Mouse (Mus musculus) kidney, adult 18-20 months (tissue): ENCODE results near the gene Dcun1d2.
A peak's percentile ranks its signal among the peaks of the same experiment; 100 is the strongest.

Source experiments
- DNase-seq: peaks from one replicate; pipeline ENCODE4 v3.0.0; 2021

Dcun1d2 gene

DNA sequence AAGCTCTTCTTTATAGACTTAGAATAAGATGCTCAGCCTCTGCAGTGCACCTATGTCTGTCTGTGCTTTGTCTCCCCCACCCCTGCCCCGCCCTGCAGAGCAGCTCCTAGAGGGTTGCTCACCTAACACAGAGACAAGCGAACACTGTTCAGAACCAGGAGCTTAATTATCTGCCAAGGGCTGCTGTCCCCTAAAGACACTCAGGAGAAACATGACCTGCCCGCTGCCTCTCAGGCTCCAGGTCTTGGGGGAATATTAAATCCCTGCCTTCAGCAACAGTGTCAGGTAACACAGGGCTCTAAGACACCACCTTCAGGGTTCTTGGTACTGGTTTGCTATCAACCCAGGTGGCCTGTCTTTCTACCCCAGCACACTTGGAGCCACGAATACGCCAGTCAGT is 34.5 kb downstream of the Dcun1d2 start:
- DNase-seq = no peak

GRCm38 (mm10) chr8:13252837-13253236 is 35.1 kb downstream of the Dcun1d2 start:
- DNase-seq = no peak

DNA sequence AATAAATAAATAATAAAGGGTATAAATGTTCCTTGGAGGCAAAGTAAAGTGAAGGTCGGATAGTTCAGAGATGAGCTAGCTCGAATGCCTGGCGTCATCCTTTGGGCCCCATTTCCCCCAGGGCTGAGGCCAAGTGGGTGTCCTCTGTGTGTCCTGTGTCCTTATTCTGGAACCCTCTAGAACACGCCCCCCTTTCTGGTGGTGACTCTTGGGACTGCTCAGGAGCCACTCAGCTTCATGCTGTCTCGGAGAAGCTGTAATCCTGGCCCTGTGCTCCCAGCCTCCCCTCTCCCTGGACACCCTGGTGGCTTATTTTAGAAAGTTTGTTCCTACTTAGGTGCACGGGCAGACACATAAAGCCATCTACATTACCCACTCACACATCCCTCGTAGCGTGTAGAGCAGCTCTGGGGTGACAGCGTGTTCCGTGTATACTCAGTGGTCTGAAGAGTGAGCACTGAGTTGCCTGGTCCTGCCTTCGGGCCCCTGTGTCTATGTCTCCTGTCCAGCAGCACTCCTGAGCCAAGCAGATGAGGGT is 43.5 kb downstream of the Dcun1d2 start:
- DNase-seq = no peak

GRCm38 (mm10) chr8:13242985-13243870 is 44.7 kb downstream of the Dcun1d2 start:
- DNase-seq = no peak

- DNase-seq = peak; percentile 39
These were observed 47.2 kb downstream of the Dcun1d2 start for GRCm38 (mm10) chr8:13240691-13241090.

DNA sequence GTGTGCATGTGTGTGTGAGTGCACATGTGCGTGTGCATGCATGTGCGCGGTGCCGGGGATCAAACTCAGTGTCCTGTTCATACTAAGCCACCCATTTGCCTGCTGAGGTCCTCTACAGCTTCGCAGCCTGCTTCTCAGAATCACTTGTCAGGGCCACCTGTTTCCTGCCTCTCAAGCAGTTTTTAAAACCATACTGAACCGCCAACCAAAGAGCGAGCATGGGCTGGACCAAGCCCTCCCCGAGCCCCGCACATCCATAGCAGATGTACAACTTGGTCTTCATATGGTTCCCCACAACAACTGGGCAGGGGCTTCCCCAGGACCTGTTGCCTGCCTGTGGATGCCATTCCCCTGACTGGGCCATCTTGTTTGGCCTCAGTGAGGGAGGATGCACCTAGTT is 47.9 kb downstream of the Dcun1d2 start:
- DNase-seq = no peak

- DNase-seq = no peak
These were observed 53.1 kb downstream of the Dcun1d2 start for GRCm38 (mm10) chr8:13234803-13235202.

DNA sequence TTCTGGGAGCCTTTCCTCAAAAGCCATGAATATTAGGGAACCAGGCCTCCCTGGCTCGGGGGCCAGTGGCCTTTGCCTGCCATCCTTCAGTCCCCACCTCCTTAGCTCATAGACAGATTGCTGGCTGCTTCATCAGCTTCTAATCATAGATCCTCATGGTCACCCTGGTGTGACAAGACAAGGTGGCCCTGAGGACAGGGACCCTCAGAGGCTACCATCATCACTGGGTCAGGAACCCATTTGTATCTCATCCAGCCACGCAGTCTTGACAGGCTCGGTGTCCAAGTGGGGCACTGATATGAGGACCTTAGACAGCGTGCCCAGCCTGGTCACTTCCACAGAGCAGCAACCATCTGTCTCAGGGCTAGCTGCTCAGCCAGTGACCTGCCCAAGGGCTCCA is 57.5 kb downstream of the Dcun1d2 start:
- no peak for DNase-seq

DNA sequence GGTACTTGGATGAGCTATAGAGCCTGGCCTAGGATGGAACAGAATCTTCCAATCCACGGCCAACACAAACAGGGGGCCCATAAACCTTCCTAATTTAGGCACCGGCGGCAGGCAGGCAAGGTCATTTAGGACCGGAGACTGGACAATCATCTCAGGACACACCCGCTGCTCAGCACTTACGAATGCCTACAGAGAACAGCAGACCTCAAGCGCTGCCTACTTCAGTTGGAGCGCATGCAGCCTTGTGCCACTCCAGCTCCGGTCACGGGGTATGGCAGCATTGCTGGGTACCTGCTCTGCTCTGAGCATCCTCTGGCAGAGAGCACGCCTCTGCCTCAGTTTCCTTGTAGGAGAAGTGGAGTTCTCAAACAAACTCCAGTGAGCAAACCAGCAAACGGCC is 58.1 kb downstream of the Dcun1d2 start:
- no peak for DNase-seq

GRCm38 (mm10) chr8:13228923-13229610 is 58.9 kb downstream of the Dcun1d2 start:
- DNase-seq = no peak

DNA sequence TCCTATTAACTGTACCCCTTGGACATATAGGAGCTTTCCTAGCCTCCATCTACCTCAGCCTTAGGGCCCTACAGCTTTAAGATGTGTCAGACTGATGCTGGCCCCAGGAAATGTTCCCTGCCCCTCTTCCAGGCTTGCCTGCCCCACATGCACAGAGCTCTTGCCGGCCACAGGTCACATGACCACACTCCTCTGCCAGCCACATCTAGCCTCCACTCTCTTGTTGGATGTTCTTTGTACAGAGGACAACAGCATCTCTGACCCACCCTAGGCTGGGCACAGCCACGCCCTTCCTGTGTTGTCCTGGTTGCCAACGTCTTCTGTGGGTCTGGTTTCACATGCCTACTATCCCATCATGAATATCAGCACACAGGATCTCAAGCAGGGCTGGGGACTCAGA is 60.7 kb downstream of the Dcun1d2 start:
- no peak for DNase-seq

DNA sequence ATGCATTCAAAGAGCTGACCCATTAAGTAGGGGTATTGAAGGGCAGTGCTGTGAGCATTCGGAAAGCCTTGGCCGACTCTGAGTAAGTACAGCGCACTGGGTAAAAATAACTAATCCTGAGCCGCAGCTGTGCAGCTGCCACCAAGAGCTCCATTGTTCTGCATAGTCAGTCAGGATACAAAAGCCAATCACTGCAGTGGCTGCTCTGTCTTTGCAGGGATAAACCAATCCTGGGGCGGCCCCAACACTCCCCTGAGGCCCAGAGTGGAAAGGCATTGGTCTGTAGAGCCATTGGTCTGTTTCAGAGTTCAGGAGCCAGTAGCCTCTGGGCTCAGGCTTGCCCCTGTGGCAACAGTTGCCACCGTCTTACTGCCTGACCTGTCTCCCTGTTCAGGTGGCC is 61.6 kb downstream of the Dcun1d2 start:
- DNase-seq = no peak

- no peak for DNase-seq
These were observed 63.5 kb downstream of the Dcun1d2 start for GRCm38 (mm10) chr8:13224426-13224825.

DNA sequence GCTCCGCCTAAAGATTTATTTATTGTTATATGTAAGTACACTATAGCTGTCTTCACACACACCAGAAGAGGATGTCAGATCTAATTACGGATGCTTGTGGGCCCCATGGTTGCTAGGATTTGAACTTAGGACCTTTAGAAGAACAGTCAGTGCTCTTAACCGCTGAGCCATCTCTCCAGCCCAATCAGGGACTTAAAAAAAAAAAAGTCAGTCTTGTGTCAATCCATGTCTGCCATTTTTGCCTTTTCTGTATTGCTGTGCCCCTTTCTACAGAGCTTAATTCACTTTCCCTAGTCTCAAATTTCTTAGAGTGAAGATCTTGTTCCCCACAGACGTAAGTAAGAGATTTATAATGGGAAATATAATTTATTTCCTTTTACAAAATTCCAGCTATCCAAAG is 69.5 kb downstream of the Dcun1d2 start:
- DNase-seq = no peak

GRCm38 (mm10) chr8:13217986-13218385 is 69.9 kb downstream of the Dcun1d2 start:
- DNase-seq = no peak

GRCm38 (mm10) chr8:13217093-13217492 is 70.8 kb downstream of the Dcun1d2 start:
- DNase-seq = no peak

GRCm38 (mm10) chr8:13216386-13216785 is 71.5 kb downstream of the Dcun1d2 start:
- no peak for DNase-seq

GRCm38 (mm10) chr8:13213479-13214268 is 74.3 kb downstream of the Dcun1d2 start:
- peak; percentile 90 for DNase-seq

GRCm38 (mm10) chr8:13209770-13210169 is 78.2 kb downstream of the Dcun1d2 start:
- DNase-seq = no peak

- DNase-seq = no peak
These were observed 79.1 kb downstream of the Dcun1d2 start for GRCm38 (mm10) chr8:13208627-13209355.

DNA sequence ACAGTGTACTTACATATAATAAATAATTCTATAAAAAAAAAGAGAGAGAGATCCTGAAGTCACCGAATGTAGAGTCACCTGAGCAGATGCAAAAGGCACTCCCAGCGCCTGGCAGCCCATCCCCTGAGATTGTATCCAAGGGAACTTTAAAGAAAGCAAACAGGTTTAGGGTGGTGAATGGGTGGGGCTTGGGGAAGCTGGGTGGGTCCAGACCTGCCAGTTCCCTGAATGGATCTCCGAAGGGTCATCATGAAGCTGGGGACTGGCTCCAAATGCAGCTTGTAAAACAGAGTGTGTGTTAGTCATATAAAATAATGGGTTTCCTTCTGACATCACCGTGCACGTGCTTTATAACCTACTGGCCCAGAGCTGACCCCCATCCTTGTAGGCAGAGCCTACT is 81.6 kb downstream of the Dcun1d2 start:
- DNase-seq = no peak
